Mouse (Mus musculus) retina, postnatal 7 days (tissue): Measurements from ENCODE around the gene Cisd3.
A peak's percentile ranks its signal among the peaks of the same experiment; 100 is the strongest.
"Not testable (repeated sequence)": the region's sequence is repeated elsewhere in the genome, so short reads cannot be mapped to it uniquely, and the experiment has no call there.

Experiments
- DNase-seq: peaks from one replicate; pipeline ENCODE4 v3.0.0-alpha.2; 2012; ENCODE audit warnings: low read depth, low spot score

The Cisd3 gene

DNA sequence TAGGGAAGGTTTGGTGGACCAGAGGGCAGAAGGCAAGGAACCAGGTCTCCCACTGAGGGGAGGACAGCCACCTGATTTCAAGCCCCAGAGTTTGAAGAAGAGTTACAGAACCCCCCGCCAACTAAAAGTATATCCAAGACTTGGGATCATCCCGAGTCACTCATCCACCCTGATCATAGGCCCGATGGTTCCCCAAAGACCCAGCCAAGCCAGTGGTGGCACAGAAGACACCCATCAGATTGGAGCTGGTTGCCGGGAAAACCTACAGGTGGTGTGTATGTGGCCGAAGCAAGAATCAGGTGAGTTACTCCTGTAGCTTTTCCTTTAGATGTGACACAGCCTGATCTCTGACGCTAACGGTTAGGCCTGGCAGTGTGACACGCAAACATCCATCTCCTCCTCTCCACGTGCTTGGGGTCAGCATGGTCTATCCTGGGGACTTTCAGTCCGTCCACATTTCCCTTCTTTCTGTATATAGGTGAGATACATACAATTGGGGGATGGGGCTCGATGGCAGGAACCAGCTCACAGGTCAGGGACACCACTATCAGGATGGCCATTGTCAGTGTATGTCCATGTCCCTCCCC lies 789 bp downstream of the Cisd3 start:
- DNase-seq: no peak

DNA sequence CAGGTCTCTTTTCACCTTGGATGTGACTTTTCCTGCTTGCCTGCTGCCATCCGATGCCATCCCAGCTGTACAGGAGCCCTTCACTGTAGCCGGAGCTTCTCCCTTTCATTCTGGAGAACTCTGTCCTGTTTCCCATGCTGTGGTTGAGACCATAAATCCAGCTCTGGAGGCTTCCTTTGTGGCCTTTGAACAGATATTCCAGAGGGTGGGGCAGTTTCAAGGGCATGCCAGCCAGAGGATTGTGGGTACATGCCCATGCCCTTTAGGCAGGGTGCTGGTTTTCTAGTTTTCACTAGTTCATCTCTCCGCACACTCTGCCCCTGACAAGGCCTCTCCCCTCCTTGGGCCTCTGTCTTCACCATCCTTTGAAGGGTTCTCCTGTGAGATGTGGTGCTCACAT lies 1.4 kb downstream of the Cisd3 start:
- no peak for DNase-seq

DNA sequence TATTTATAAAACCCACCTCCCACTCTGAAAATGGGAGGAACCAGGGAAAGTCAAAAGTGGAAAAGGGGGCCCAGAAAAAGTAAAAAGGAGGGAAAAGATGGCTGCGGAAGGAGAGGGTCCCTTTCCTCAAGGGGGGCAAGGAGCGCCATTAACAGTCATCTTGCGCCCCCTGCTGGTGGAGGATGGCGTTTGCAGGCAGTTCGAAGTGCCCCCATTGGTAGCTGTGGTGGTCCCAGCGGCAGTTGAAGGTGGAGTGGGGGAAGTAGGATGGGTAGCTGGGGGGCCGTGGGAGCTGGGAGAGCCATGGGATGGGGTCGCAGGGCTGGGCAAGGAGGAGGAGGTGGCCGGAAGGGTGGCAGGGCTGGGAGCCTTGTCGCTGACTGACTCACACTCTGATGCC lies 4.2 kb downstream of the Cisd3 start:
- DNase-seq: peak; percentile 61

DNA sequence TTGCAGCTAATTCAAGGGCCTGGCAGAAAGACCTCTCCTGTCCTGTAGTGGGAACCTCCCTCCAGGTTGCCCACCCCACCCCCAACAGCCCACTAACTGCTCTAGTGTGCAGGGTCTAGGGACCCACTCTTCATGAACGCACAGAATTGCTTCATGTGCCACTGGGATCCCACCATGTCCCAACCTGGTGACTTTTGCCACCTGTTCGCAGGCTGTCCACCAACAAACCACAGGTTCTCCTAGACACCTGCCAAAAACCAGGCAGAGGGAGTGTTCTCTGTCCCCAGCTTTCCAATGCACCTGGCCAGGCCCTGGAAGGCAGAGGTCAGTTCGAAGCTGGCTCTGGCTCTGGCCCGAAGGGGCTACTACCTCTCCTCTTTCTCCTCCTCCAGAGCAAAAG lies 8.8 kb downstream of the Cisd3 start:
- DNase-seq: no peak

DNA sequence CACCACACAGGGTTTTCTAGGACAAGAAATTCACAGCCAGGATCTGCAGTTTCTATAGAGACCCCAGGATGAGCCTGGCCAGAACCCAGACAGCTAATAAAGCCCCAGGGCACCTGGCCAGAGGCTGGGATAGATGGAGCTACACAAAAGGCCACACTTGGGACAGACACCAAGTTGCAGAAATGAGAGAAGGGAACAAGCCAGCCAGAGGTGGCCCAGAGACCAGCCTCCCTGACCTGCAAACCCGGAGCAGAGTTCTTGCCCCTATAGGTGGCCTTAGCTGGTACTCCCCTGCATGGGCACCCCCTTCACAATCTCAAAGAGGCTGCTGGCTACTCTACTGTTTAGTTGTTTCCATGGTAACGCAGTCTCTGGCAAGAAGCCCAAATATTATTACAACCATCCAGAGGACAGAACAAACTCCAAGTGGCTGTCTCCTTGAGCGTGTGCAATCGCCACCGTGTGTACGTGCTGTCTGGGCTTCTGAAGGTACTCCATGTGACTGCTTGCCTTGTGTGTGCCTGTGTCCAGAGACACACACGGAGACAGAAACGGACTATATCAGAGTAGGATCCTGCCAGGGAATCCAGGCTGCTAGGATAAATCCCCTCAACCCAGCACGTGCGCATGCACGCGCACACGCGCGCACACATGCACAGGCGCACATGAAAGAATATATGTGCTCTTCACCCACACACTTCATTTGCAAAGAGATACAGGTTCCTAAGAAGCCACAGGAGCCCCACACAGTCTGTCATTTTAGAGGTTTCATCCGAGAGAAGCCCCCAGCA lies 9.5 kb downstream of the Cisd3 start:
- no peak for DNase-seq

DNA sequence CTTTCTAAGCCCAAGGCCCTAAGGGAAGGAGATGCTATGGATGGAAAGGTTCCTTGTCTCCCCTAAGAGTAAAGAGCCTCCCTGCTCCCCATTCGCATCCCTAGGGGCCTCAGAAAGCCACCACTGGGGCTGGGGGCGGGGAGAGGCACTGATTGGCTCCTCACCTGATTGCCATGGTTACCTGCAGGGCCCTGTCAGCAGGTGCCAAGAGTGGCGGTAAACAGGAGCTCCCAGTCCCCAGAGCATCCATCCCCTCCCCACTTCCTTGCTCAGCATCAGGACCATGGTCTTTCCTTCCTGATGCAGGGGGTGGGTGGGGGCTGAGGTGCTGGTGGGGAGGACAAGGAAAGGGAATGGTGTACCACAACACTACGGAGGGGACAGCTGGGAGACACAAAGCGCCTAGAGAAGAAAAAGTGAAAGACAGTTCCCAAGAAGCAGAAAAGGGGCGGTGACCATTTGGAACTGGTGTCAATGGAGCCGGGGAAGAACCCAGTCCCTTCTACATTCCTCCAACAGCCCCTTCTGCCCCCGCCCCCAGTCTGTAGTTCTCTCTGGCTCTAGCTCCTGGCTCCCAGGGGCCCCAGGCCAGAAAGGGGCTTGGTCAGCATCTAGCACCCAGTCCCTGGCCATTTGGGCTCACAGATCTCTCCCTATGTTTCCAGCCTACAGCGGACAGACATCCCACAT lies 10.2 kb downstream of the Cisd3 start:
- DNase-seq: no peak

DNA sequence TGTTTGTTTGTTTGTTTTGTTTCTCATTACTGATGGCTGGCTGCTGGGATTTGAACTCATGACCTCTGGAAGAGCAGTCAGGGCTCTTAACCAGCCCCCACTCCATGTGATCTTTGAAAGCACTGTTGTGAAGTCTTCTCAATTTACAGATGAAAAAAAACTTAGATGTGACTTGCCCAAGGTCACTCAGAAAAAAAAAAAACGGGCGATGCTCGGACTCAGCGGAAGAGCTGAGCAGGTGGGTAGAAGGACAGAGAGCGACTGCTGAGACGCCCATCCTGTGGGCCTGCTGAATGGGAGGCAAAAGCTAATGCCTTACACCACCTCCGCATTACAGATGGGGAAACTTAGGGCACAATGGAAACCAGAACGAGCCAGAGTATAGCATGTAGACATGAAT lies 11.0 kb downstream of the Cisd3 start:
- no peak for DNase-seq

DNA sequence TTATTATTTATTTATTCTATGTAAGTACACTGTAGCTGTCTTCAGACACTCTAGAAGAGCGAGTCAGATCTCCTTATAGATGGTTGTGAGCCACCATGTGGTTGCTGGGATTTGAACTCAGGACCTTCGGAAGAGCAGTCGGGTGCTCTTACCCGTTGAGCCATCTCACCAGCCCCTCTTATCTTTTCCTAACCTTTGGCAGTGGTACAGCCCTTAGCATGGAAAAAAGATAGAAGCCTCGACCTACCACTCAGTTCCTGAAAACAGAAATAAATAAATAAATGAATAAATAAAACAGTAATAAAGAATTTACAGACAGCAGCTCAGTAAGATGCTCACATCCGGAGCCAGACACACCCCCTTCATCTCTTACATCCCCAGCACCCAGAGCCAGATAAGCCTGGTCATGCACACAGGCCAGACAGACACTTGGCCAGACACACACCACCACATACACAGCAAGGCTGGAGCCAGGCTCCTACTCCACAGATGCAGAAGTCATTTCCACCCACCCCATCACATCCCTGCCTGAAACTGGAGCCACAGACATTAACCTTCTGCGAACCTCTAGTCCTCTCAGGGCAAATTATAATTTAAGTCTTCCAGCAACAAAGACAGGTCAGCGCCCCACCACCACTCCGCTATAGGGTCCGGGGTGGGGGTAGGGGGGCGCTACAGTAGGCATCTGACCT lies 11.7 kb downstream of the Cisd3 start:
- DNase-seq: no peak

DNA sequence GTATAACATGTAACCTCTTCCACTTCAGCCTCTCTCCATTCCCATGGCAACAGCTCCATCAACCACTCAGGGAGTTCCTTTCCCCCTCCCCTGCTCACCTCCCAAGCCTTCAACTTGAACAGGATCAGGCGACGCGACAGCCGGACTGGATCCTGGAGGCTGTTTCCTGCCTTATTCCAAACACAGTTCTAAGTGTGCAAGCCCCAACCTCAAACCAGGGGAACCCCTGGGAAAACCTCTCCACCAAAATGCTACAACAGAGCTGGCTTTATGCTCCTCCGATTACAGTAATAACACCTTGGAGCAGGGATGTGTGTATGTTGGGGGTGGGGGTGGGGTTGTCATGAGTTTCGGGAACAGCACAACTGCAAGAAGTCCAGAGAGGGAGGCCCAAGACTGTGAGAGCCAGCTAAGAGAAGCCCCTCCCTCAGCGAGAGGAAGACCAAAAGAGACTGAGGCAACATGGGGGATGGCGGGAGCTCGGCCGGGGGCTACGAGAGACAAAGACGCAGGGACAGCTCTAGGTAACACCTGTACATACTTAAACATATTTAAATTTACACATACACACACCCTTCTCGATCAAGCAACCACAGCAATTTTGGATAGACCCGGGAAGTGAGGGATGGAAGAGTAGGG lies 12.4 kb downstream of the Cisd3 start:
- no peak for DNase-seq

DNA sequence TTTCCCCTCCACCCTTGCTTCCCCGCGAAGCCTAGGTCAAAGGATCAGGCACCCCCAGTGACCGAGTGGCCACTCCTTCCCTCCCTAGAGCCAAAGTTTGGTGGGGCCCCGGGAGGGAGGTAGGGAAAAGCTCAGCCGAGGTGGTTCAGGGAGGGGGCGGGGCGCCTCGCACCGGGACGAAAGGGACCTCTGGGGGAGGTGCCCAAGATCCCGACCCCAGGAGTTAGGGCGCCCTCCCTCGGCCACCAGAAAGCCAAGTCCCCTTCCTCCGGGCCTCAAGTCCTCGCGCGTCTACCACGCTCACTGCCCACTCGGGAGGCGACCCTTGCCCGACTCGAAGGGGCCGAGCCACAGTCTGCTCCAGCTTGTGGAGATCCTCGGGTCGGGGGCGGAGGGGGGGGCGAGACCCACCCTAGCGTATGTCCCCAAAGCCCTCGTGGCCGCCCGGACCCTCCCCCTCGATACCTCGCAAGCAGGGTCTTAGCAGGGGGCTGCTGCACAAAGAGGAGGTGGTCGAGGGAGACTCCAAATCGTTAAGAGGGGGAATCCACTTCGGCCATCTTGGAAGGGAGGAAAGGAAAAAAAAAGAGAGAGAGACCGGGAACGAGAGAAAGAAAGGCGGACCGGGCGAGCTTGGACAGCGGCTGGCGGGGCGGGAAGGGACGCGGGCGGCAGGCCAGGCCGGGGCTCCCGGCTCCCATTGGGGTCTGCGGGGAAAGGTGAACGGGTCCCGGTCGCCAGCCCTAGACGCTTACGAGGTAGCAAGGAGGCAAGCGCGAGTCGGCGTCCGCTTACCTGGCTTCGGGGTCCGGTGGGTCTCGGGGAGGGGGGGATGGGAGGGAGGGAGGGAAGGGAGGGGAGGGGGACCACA lies 13.3 kb downstream of the Cisd3 start:
- DNase-seq: no peak

DNA sequence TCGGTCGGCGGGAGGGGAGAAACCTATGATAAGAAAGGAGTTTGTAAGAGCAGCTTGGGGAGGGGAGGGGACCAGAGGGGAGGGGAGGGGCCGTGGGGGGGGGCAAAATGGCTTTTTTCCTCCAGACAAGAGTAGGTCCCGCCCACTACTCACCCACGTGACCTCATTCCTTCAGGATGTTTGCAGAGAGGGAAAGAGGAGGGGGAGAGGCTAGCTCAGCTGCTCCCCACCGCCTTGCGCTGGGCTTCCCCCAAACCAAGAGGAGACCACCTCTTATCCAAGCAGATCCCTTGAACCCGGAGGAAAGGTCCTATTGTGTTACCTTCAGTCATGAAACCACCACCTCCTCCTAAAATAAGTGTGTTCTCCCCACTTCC lies 14.0 kb downstream of the Cisd3 start:
- DNase-seq: peak; percentile 68

DNA sequence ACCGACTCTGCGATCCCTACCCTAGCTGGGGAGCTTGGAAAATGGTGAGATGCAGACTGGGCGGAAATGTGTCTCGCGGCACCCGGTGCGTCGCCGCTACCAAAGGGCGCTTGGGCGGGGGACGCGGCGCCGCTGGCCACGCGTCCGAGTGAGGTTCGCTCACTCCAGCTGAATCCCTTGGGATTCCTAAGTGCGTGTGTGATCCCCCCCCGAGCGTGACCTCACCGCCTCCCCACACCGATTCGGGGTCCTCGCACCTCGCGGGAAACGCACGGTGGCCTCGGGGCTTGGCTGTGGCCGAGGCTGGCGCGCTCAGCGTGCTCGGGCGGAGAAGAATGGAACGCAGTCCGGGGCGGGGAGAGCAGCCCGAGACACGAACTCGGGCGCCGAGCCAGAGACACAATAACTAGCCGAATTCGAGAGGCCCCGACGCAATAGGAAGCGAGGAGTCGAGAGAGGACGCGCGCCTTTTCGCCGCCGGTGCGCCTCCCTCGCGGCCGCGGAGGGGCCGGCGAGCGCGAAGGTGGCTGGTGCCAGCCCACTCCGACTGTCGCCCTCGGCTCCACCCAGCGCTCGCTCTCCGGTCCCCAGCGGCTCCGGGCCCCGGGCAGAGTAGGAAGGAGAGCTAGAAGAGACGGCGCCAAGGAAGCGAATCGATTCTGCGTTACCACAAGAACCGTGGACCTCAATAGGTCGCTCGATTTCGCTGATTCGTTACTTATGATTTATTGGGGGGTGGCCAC lies 14.5 kb downstream of the Cisd3 start, which contains the start of gene Pcgf2:
Gene Pcgf2 (minus strand): TSS at position 495 of the 743 bp plus-strand sequence.
- peak; percentile 54 for DNase-seq

DNA sequence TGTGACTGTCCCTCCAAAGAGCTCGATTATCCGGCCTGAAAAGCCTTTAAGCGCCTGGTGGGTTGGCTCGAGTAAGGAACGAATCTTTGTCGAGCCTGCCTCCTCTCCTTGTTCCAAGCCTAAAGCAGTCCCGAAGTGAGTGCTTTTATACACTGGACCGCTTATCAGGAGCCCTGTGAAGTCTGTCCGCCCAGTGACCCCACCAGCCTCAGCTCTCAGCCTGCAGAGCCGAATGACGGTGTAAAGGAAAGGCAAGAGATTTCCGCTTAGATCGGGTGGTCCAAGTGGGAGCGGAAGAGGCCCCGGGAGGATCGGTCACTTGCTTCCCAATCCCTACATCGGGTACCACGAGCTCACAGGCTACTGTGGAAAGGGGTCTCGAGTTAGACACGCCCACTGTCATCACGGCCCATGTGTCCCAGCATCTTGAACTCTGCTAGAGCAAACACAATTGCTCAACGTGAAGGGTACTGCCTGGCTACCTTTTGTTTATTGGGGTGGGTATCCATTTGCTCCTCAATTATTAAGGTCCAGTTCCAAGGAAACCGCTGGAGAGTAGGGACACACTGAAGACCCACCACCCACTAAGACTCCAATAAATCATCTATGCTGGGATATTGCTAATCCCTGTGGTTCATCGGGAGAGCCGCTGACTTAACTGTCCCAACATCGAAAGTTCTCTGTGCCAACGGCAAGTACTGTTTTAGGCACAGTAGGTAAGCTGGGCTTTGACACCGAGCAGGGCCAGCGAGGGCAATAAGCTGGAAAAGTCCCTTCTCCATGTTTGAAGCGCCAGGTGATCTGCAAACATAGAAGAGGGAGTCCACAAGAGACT lies 15.3 kb downstream of the Cisd3 start:
- no peak for DNase-seq

DNA sequence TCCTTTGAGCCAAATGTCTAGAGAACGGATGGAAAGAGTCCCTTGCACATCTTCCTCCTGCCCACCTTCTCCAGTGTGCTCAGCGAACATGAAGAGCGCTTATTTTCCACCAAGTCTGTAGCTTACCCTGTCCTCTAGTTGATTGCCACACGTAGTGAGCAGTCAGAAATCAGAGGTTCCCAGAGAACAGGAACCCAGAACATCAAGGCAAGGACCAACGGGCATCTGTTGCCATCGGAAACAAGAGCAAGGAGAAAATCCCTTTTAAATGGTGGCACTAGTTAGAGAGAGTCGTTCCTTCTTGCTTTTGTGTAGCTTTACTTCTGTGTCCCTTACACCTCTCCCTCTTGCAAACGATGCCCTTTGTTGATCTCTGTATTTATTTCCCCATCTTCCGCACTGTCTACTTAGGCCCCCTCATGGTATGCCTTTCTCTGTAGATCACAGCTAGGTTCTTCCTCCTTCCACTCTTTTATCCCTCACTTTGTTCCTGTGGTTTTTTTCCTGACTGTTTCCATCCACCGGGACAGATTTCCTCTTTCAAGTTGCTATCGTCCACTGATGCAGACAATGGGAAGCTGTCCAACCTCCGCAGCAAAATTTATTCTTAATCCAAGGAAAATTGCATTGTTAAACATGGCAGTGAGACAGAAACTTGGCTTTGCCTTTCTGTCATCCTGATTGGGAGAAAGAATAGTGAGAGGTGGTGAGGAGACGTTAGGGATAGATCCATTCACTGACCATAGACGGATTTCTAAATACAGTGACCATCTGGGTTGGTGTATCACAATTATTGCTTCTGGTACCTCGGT lies 16.2 kb downstream of the Cisd3 start:
- DNase-seq: no peak

DNA sequence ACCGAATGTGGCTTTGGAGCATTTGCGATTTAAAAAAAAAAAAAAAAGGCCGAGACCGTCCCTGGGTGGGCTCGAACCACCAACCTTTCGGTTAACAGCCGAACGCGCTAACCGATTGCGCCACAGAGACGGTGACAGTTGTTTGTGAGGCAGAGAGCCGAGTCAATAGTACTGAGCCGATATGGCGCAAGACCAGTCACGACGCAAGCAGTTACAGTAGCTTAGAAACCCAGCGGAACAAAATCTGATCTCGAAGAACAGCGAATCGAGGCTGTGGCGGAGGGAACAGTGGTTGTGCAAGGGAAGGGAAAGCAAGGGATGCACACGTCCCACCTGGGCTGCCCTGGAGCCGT lies 16.7 kb downstream of the Cisd3 start:
- peak; percentile 82 for DNase-seq

DNA sequence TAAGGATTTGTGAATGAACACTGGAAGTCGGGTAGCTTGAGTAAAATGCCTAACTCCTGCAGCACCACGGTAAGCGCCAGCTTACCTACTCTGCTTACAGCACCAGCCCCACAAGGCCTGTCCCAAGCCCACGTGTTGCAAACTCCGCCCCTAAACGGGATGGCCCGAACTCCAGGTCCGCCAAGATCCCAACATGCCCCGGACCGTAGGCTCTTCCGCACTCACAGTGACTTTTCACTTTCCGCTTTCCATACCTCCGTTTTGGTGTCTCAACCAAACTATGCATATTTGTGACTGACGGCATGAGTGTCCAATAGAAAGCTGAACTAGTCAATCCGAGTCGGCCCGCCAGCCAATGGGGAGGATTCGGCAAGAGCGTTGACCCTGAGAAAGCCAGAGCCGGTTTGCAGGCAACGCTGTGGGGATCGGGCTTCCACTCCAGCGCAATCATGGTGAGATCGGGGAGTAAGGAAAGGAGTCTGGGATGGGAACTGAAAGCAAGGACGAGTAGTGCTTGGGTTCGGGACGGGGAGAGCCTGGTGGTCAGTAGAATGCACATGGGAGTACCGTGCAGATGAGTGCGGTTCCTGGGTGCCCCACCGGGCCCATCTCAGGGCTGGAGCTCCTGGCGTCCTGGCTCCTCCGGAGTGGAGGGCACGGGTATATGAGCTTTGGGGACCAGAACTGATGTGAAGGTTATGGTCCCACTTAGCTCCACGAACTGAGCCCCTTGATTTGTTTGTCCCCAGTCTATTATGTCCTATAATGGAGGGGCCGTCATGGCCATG lies 17.6 kb downstream of the Cisd3 start, which contains the start of gene Psmb3:
Gene Psmb3 (plus strand): TSS at position 361 of the 788 bp plus-strand sequence.
- DNase-seq: peak; percentile 100

DNA sequence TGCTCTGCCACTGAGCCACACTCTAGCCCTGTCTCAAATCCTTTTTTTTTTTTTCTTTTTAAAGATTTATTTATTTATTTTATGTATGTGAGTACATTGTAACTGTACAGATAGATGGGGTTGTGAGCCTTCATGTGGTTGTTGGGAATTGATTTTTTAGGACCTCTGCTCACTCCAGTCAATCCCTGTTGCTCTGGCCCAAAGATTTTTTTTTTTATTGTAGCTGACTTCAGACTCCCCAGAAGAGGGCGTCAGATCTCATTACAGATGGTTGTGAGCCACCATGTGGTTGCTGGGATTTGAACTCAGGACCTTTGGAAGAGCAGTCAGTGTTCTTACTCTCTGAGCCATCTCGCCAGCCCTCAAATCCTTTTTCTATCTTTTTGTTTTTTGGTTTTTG lies 24.4 kb downstream of the Cisd3 start:
- not testable (repeated sequence) for DNase-seq
